Mouse (Mus musculus) megakaryocyte-erythroid progenitor cell, adult 5 weeks (primary cell): Measurements from ENCODE around the gene Adgre5. TPM values are rescaled to one million over a fixed set of nuclear protein-coding genes. Genes with fewer than 3 reads are reported as not detected.

Experiments
- polyA plus RNA-seq: library from polyadenylated mRNA; stranded (reverse); fragments of >175 nt; gene quantifications from 2 replicates; pipeline ENCODE4 v1.2.3, GENCODE M21; 2012

The Adgre5 gene
- polyA plus RNA-seq = 53.2 and 59.7 TPM in 2 replicates

GRCm38 (mm10) chr8:83740976-83741741, at the start of gene Adgre5:
Gene Adgre5, minus strand, starts transcription at chr8:83741326.

GRCm38 (mm10) chr8:83715031-83715690, 26.0 kb downstream of the Adgre5 start, which contains the start of gene Ddx39:
Gene Ddx39, plus strand, starts transcription at chr8:83715177.

GRCm38 (mm10) chr8:83698661-83699453, 42.3 kb downstream of the Adgre5 start, which contains the start of gene Pkn1:
Gene Pkn1, minus strand, starts transcription at chr8:83699179.

Other genes with a start within 250 kb of the Adgre5 start
- gene Olfr370, start 205.5 kb downstream of the Adgre5 start, polyA plus RNA-seq = not detected in 2 replicates
- gene Ndufb7, start 174.7 kb downstream of the Adgre5 start, polyA plus RNA-seq = 459 and 524 TPM in 2 replicates
- gene Tecr, start 133.4 kb downstream of the Adgre5 start, polyA plus RNA-seq = 417 and 426 TPM in 2 replicates
- gene Dnajb1, start 133.1 kb downstream of the Adgre5 start, polyA plus RNA-seq = 141 and 217 TPM in 2 replicates
- 107 and 120 TPM in 2 replicates for gene Gipc1, start 88.6 kb downstream of the Adgre5 start, polyA plus RNA-seq
- gene Ptger1, start 74.6 kb downstream of the Adgre5 start, polyA plus RNA-seq = 0.29 and 0.31 TPM in 2 replicates
- gene Pkn1, start 42.1 kb downstream of the Adgre5 start, polyA plus RNA-seq = 135 and 146 TPM in 2 replicates
- gene Ddx39, start 26.1 kb downstream of the Adgre5 start, polyA plus RNA-seq = 46.6 and 55.5 TPM in 2 replicates
- 12.8 and 26.7 TPM in 2 replicates for gene Adgrl1, start 158.8 kb upstream of the Adgre5 start, polyA plus RNA-seq
- gene Gm10644, start 213.9 kb upstream of the Adgre5 start, polyA plus RNA-seq = 0.03 TPM in 1 of 2 replicates, not detected in the other
- gene Asf1b, start 214.2 kb upstream of the Adgre5 start, polyA plus RNA-seq = 177 and 220 TPM in 2 replicates
- gene Prkaca, start 231.7 kb upstream of the Adgre5 start, polyA plus RNA-seq = 21.8 and 27.0 TPM in 2 replicates